Mouse (Mus musculus) spleen, adult 2 months (tissue): ENCODE results near the gene Bub1b.
A peak's percentile ranks its signal among the peaks of the same experiment; 100 is the strongest.

Experiments used
- CTCF ChIP-seq: fragments of 200-500 bp; IDR thresholded peaks from 2 replicates; pipeline ENCODE4 v1.5.1; 2011; ENCODE audit warnings: mild to moderate bottlenecking, inconsistent platforms; ENCODE audit not compliant: insufficient read depth, insufficient read length, insufficient replicate concordance; ENCODE audit errors: extremely low read depth
- POLR2A ChIP-seq: fragments of 200-500 bp; IDR thresholded peaks from 2 replicates; pipeline ENCODE4 v1.6.1; 2011; ENCODE audit warnings: low read depth, low read length, inconsistent platforms

- TF ChIP-seq POLR2A (no peak), CTCF (peak; percentile 79; the same call in 1 of the 2 replicates)
Measured at GRCm38 (mm10) chr2:118637888-118638526, 40.0 kb downstream of the Bub1b start.
